Mouse (Mus musculus): ENCODE data around the gene Igfbp7. TPM values are rescaled to one million over a fixed set of nuclear protein-coding genes. Genes with fewer than 3 reads are reported as not detected.

Gene Igfbp7
- 756 and 780 TPM in 2 replicates for polyA plus RNA-seq (2015; fragmentation: Nextera tagmentation; extraction: Ambion mirVana)

GRCm38 (mm10) chr5:77407341-77408298 lies at the start of gene Igfbp7:
Igfbp7 (minus strand) TSS chr5:77408041.
- DNase-seq (ENCODE audit: low spot score) (peak; percentile 80), ATAC-seq (peak; percentile 93)
- no peaks in the 10 kb centered on the region for H3K9me3 ChIP-seq (ENCODE audit: low read length)
- H3K9ac ChIP-seq (replicated peaks; ENCODE audit: low read depth) = peak within 1 kb of the TSS; percentile 27
- H3K36me3 ChIP-seq (ENCODE audit: insufficient read depth, low read length) = no peaks in the 10 kb centered on the region
- 11% methylated on average over 39 of the region's 101 CpGs for WGBS
- H3K27me3 ChIP-seq (replicated peaks; ENCODE audit: insufficient read depth, low read length) = no peaks in the 10 kb centered on the region
- H3K4me3 ChIP-seq (ENCODE audit: low read depth, low read length) = peak within 1 kb of the TSS; percentile 53
- H3K4me2 ChIP-seq (replicated peaks; ENCODE audit: low read depth, low read length) = peak within 1 kb of the TSS; percentile 81
- H3K27ac ChIP-seq (ENCODE audit: low read length) = peak within 1 kb of the TSS; percentile 63
- peak; percentile 80 for TF ChIP-seq CTCF (IDR thresholded peaks at IDR 0.05)
- no peak for TF ChIP-seq EP300 (IDR thresholded peaks at IDR 0.05)
- peaks cover 7% of the 10 kb centered on the region; the same call in 1 of the 2 replicates for H3K4me1 ChIP-seq (ENCODE audit: insufficient read depth, low read depth, low read length)

DNA sequence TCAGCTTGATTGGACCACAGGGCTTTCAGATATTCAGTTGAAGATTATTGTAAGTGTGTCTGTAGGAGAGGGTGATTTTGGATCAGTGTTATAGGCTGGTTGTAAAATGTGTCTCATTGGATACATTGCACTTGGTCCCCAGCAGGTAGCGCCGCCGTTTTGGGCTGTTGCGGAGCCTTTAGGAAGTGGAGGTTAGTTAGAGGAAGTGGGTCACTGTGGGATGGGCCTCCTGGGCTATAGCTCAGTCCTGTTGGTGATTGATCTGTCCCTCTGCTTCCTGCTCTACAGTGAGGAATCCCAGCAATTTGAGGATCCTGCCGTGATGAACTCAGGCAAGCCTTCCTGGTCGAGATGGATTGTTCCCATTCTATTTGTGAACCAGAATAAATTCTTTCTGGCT lies 44.3 kb upstream of the Igfbp7 start:
- no peak for ATAC-seq
- no peak overlapping the region for H3K9ac ChIP-seq (replicated peaks; ENCODE audit: low read depth)

GRCm38 (mm10) chr5:77449531-77449930 lies 41.7 kb upstream of the Igfbp7 start:
- TF ChIP-seq EP300 (IDR thresholded peaks at IDR 0.05) = no peak
- TF ChIP-seq CTCF (IDR thresholded peaks at IDR 0.05) = no peak
- H3K27ac ChIP-seq (ENCODE audit: low read length) = no peak overlapping the region
- H3K4me3 ChIP-seq (ENCODE audit: low read depth, low read length) = no peak overlapping the region
- H3K9ac ChIP-seq (replicated peaks; ENCODE audit: low read depth) = no peak overlapping the region
- H3K4me2 ChIP-seq (replicated peaks; ENCODE audit: low read depth, low read length) = no peak overlapping the region
- 88% methylated on average over 7 of the region's 7 CpGs for WGBS
- no peaks in the 10 kb centered on the region for H3K36me3 ChIP-seq (ENCODE audit: insufficient read depth, low read length)
- ATAC-seq (no peak), DNase-seq (ENCODE audit: low spot score) (no peak)
- no peaks in the 10 kb centered on the region for H3K4me1 ChIP-seq (ENCODE audit: insufficient read depth, low read depth, low read length)
- no peaks in the 10 kb centered on the region for H3K9me3 ChIP-seq (ENCODE audit: low read length)
- H3K27me3 ChIP-seq (replicated peaks; ENCODE audit: insufficient read depth, low read length) = no peaks in the 10 kb centered on the region

More for the DNA sequence above, 44.3 kb upstream of the Igfbp7 start:
- Histone ChIP-seq H3K27me3 (replicated peaks; ENCODE audit: insufficient read depth, low read length) (no peaks in the 10 kb centered on the region), H3K27ac (ENCODE audit: low read length) (no peak overlapping the region), H3K4me3 (ENCODE audit: low read depth, low read length) (no peak overlapping the region), H3K9me3 (ENCODE audit: low read length) (no peaks in the 10 kb centered on the region), H3K4me2 (replicated peaks; ENCODE audit: low read depth, low read length) (no peak overlapping the region), H3K4me1 (ENCODE audit: insufficient read depth, low read depth, low read length) (no peaks in the 10 kb centered on the region), H3K36me3 (ENCODE audit: insufficient read depth, low read length) (no peaks in the 10 kb centered on the region)
- DNase-seq (ENCODE audit: low spot score) = no peak
- TF ChIP-seq CTCF (IDR thresholded peaks at IDR 0.05) = no peak
- no peak for TF ChIP-seq EP300 (IDR thresholded peaks at IDR 0.05)
- WGBS = 64% methylated on average over 6 of the region's 6 CpGs

- 90% methylated on average over 4 of the region's 4 CpGs for WGBS
- H3K9me3 ChIP-seq (ENCODE audit: low read length) = no peaks in the 10 kb centered on the region
- no peak overlapping the region for H3K27ac ChIP-seq (ENCODE audit: low read length)
- ATAC-seq (no peak), DNase-seq (ENCODE audit: low spot score) (no peak)
- no peaks in the 10 kb centered on the region for H3K4me1 ChIP-seq (ENCODE audit: insufficient read depth, low read depth, low read length)
- no peak overlapping the region for H3K4me2 ChIP-seq (replicated peaks; ENCODE audit: low read depth, low read length)
- H3K36me3 ChIP-seq (ENCODE audit: insufficient read depth, low read length) = no peaks in the 10 kb centered on the region
- TF ChIP-seq CTCF (IDR thresholded peaks at IDR 0.05) = no peak
- TF ChIP-seq EP300 (IDR thresholded peaks at IDR 0.05) = no peak
- no peak overlapping the region for H3K4me3 ChIP-seq (ENCODE audit: low read depth, low read length)
- H3K9ac ChIP-seq (replicated peaks; ENCODE audit: low read depth) = no peak overlapping the region
- H3K27me3 ChIP-seq (replicated peaks; ENCODE audit: insufficient read depth, low read length) = no peaks in the 10 kb centered on the region
Observed at GRCm38 (mm10) chr5:77445431-77445830, 37.6 kb upstream of the Igfbp7 start.

GRCm38 (mm10) chr5:77443889-77444573 lies 36.2 kb upstream of the Igfbp7 start:
- no peak overlapping the region for H3K9ac ChIP-seq (replicated peaks; ENCODE audit: low read depth)
- WGBS = 83% methylated on average over 8 of the region's 8 CpGs
- TF ChIP-seq CTCF (IDR thresholded peaks at IDR 0.05) = no peak
- TF ChIP-seq EP300 (IDR thresholded peaks at IDR 0.05) = no peak

More at GRCm38 (mm10) chr5:77443889-77444573, 36.2 kb upstream of the Igfbp7 start:
- Histone ChIP-seq H3K9me3 (ENCODE audit: low read length) (no peaks in the 10 kb centered on the region), H3K4me3 (ENCODE audit: low read depth, low read length) (no peak overlapping the region), H3K27me3 (replicated peaks; ENCODE audit: insufficient read depth, low read length) (no peaks in the 10 kb centered on the region), H3K4me1 (ENCODE audit: insufficient read depth, low read depth, low read length) (no peaks in the 10 kb centered on the region), H3K36me3 (ENCODE audit: insufficient read depth, low read length) (no peaks in the 10 kb centered on the region), H3K27ac (ENCODE audit: low read length) (no peak overlapping the region), H3K4me2 (replicated peaks; ENCODE audit: low read depth, low read length) (no peak overlapping the region)
- ATAC-seq (no peak), DNase-seq (ENCODE audit: low spot score) (no peak)
